Mouse (Mus musculus): Measurements from ENCODE around the gene Pkp1.

DNA sequence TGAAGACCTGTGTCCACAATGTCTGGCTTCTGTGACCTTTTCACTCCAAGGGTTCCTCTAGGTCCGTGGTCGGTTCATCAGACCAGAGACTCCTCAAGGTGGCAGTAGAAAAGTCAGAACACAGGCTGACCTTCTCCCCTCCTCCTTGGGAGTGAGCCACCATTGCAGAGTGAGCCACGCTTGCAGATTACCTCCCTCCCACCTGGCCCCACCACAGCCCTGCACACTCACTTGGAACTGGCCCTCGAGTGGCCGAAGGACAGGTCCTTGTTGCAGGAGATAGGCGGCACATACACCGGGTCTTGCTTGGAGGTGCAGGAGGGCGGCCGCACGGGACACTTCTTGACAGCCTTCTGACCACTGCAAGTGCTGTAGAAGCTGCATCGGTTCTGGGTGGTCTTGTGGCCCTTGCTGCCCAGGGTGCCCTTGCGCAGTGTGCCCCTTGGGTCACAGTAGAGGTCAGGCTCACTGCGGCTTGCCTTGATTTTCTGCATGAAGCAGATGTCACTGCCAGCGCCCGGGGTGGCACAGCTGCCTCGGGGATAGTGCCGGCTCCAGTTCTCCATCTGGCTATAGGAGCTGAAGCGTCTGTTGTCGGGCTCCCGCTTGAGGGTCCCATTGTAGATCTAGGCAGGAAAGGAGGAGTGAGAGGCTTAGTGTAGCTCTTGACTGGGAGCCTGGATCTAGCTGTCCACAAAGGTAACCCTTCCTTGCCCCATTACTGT lies 29.4 kb downstream of the Pkp1 start:
- TF ChIP-seq CTCF (conservative IDR thresholded peaks at IDR 0.05; ENCODE audit: low read length) (no peak), POU5F1 (IDR thresholded peaks at IDR 0.05; ENCODE audit: borderline replicate concordance, low read length) (no peak)
